ENCODE assay signal across 16 mouse cellular contexts in genomic region chr16:11574517-11574916, GRCm38 (mm10).
"Had no signal": no experiment of that assay in that cellular context is flagged by ENCODE, and none has a peak within 500 bp of the region (broad histone marks: within the 10 kb centered on the region; RNA-seq: fewer than 3 reads in every experiment).

No protein-coding gene starts in this region.

- H3K27ac ChIP-seq: lung, embryonic 15.5 days; macrophage; midbrain, embryonic 13.5 days; midbrain, embryonic 15.5 days; neural tube, embryonic 12.5 days; stomach, embryonic 15.5 days; stomach, postnatal 0 days had no signal

- DNase-seq: lung, adult 2 months; lung, postnatal 14 days; lung, postnatal 36 days; right cerebral cortex, postnatal 14 days; thymus, adult 2 months; thymus, postnatal 25 days had no signal

- H3K4me2 ChIP-seq: lung, embryonic 15.5 days; midbrain, embryonic 11.5 days; midbrain, embryonic 13.5 days; midbrain, embryonic 15.5 days; neural tube, embryonic 12.5 days; stomach, embryonic 15.5 days had no signal

- H3K36me3 ChIP-seq: lung, embryonic 15.5 days; stomach, embryonic 15.5 days had no signal

- ATAC-seq: lung, postnatal 0 days; midbrain, embryonic 13.5 days; midbrain, embryonic 15.5 days had no signal

- H3K4me1 ChIP-seq: lung, embryonic 15.5 days; midbrain, embryonic 13.5 days; midbrain, embryonic 15.5 days; neural tube, embryonic 12.5 days; stomach, embryonic 15.5 days had no signal

- H3K9me3 ChIP-seq: lung, embryonic 15.5 days; megakaryocyte, embryonic 14.5 days; midbrain, embryonic 13.5 days; midbrain, embryonic 15.5 days; neural tube, embryonic 12.5 days; stomach, embryonic 15.5 days had no signal

- H3K9ac ChIP-seq: lung, embryonic 15.5 days; midbrain, embryonic 13.5 days; midbrain, embryonic 15.5 days; neural tube, embryonic 12.5 days; stomach, embryonic 15.5 days had no signal

- H3K27me3 ChIP-seq: lung, embryonic 15.5 days; midbrain, embryonic 13.5 days; midbrain, embryonic 15.5 days; neural tube, embryonic 12.5 days; stomach, embryonic 15.5 days had no signal

- H3K4me3 ChIP-seq: lung, embryonic 15.5 days; megakaryocyte, embryonic 14.5 days; midbrain, embryonic 13.5 days; midbrain, embryonic 15.5 days; neural tube, embryonic 12.5 days; stomach, embryonic 15.5 days had no signal
